Mouse (Mus musculus) megakaryocyte, embryonic 14.5 days (primary cell): ENCODE results near the gene 1700003H04Rik. TPM values are rescaled to one million over a fixed set of nuclear protein-coding genes. Genes with fewer than 3 reads are reported as not detected.

Experiments used
- H3K27me3 ChIP-seq: replicated peaks from 2 replicates; pipeline ENCODE3; 2012; ENCODE audit warnings: inconsistent platforms
- H3K36me3 ChIP-seq: replicated peaks from 2 replicates; pipeline ENCODE3; 2012; ENCODE audit warnings: low read length, inconsistent platforms, mixed read lengths
- H3K4me1 ChIP-seq: 2 replicates; pipeline ENCODE4 v1.6.1; 2012; ENCODE audit warnings: inconsistent platforms
- H3K4me3 ChIP-seq: replicated peaks from 2 replicates; pipeline ENCODE3; 2012; ENCODE audit warnings: moderate library complexity, mild to moderate bottlenecking, inconsistent platforms
- H3K9me3 ChIP-seq: 2 replicates; pipeline ENCODE4 v1.6.1; 2012; ENCODE audit warnings: inconsistent platforms
- FLI1 ChIP-seq: IDR thresholded peaks from 2 replicates; pipeline ENCODE4 v1.6.1; 2012; ENCODE audit warnings: low read length, inconsistent platforms, mixed read lengths
- GATA1 ChIP-seq: IDR thresholded peaks from 3 replicates; pipeline ENCODE4 v1.6.1; 2012; ENCODE audit warnings: mixed read lengths, low read length, inconsistent platforms, borderline replicate concordance
- polyA plus RNA-seq: library from polyadenylated mRNA; stranded (reverse); fragments of >175 nt; gene quantifications from 2 replicates; pipeline ENCODE4 v1.2.3, GENCODE M21; 2012; ENCODE audit warnings: low replicate concordance; ENCODE audit not compliant: insufficient read depth

Gene 1700003H04Rik
- not detected in 2 replicates for polyA plus RNA-seq

DNA sequence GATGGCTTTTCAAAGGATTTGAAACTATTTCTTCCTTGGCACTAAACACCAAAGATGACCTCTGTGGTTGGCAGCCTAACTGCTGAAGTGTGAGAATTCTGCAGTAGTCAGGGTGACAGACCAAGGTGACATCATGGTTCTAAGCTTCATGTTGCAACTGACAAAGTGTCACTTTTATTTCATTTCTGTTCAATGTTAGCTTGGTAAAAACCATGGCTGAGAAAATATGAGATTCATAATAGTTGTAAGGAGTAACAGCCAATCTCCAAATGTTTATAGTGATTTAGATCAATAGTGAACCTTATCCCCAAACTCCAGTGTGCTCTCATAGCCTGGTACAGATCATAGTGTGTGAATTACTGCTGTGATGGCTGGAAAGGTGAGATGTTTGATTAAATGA is at the start of gene 1700003H04Rik:
TSS of gene 1700003H04Rik (minus strand) at position 101 of the 400 bp plus-strand sequence.
- 0 out of 2 replicates have a peak, but pooled peaks cover 2% of the 10 kb centered on the region for H3K9me3 ChIP-seq
- no peak within 1 kb of the TSS for H3K4me3 ChIP-seq
- H3K4me1 ChIP-seq: no peaks in the 10 kb centered on the region
- H3K27me3 ChIP-seq: no peaks in the 10 kb centered on the region
- no peak for TF ChIP-seq FLI1
- TF ChIP-seq GATA1: no peak
- H3K36me3 ChIP-seq: no peaks in the 10 kb centered on the region

- Histone ChIP-seq H3K4me1 (no peaks in the 10 kb centered on the region), H3K27me3 (no peaks in the 10 kb centered on the region), H3K4me3 (no peak overlapping the region), H3K36me3 (no peaks in the 10 kb centered on the region), H3K9me3 (no peaks in the 10 kb centered on the region)
- no peak for TF ChIP-seq GATA1
- no peak for TF ChIP-seq FLI1
Observed at GRCm38 (mm10) chr3:124623031-124623430, 42.1 kb upstream of the 1700003H04Rik start.

DNA sequence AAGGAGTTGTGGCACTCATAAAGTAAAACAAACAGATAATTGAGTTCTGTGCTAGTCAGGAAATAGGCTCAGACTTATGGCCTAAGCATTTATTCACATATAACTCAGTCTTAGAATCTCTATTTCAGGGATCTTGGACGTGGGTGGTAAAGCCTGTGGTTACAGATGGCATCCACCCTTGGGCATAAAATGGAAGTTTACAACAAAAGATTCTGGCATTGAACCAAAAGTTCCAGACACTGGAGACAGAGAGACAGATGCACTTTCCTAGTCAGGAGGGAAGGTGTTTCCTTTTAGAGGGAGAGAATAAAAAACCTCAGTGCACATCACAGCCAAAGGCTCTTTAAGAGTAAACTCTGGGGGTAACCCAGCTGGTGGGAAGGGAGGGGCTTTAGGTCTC is 32.4 kb upstream of the 1700003H04Rik start:
- no peak overlapping the region for H3K4me3 ChIP-seq
- H3K27me3 ChIP-seq: no peaks in the 10 kb centered on the region
- TF ChIP-seq FLI1 (no peak), GATA1 (no peak)
- H3K36me3 ChIP-seq: no peaks in the 10 kb centered on the region
- H3K9me3 ChIP-seq: peaks cover 3% of the 10 kb centered on the region
- no peaks in the 10 kb centered on the region for H3K4me1 ChIP-seq

GRCm38 (mm10) chr3:124609956-124610355 is 29.1 kb upstream of the 1700003H04Rik start:
- Histone ChIP-seq H3K36me3 (no peaks in the 10 kb centered on the region), H3K4me1 (no peaks in the 10 kb centered on the region), H3K27me3 (no peaks in the 10 kb centered on the region), H3K4me3 (no peak overlapping the region), H3K9me3 (peaks cover 3% of the 10 kb centered on the region)
- TF ChIP-seq FLI1 (no peak), GATA1 (no peak)

- no peak overlapping the region for H3K4me3 ChIP-seq
- peaks cover 3% of the 10 kb centered on the region for H3K9me3 ChIP-seq
- no peak for TF ChIP-seq FLI1
- no peaks in the 10 kb centered on the region for H3K4me1 ChIP-seq
- H3K36me3 ChIP-seq: no peaks in the 10 kb centered on the region
- H3K27me3 ChIP-seq: no peaks in the 10 kb centered on the region
Observed at GRCm38 (mm10) chr3:124606021-124606517, 25.2 kb upstream of the 1700003H04Rik start.

DNA sequence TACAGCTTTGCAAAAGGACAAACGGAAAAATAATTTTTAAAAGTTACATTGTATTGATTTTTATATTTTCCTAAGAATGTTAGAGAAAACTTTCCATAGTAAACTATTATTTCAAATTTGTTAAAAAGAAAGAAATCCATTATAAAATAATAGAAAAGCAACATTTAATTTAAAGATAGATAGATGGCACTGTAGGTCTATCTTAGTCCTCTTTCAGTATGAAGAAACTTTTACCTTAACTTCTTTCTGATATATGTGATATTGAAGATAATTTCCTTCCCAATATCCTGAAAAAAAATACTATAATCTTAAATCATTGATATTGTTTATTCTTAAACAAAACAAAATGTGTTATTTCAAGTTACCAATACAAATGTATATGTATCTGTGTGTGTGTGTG is 24.6 kb upstream of the 1700003H04Rik start:
- no peak for TF ChIP-seq FLI1
- H3K36me3 ChIP-seq: no peaks in the 10 kb centered on the region
- H3K9me3 ChIP-seq: peaks cover 3% of the 10 kb centered on the region
- no peaks in the 10 kb centered on the region for H3K27me3 ChIP-seq
- H3K4me1 ChIP-seq: no peaks in the 10 kb centered on the region
- no peak overlapping the region for H3K4me3 ChIP-seq

DNA sequence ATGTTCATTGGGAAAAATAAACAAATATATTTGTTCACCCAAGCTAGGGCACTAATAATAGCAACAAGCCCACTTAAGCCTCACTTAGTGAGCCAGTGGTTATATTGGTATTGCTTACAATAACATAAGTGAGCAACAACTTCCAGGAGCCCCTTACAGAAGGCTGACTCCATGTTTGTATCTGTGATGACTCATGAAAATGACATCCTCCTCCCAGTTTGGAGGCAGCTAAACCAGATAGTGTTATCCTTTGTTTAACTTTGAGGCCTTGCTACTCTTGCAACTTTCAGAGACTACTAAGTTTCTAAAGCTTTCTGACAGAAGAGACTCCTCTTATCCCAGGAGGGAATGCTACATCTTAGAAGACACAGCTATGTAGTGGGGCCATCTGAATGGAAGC is 16.9 kb upstream of the 1700003H04Rik start:
- Histone ChIP-seq H3K4me1 (no peaks in the 10 kb centered on the region), H3K36me3 (no peaks in the 10 kb centered on the region), H3K4me3 (no peak overlapping the region), H3K9me3 (no peaks in the 10 kb centered on the region), H3K27me3 (no peaks in the 10 kb centered on the region)
- TF ChIP-seq FLI1 (no peak), GATA1 (no peak)

GRCm38 (mm10) chr3:124587534-124587933 is 6.6 kb upstream of the 1700003H04Rik start:
- Histone ChIP-seq H3K36me3 (no peaks in the 10 kb centered on the region), H3K4me1 (no peaks in the 10 kb centered on the region), H3K9me3 (0 out of 2 replicates have a peak, but pooled peaks cover under 1% of the 10 kb centered on the region), H3K27me3 (no peaks in the 10 kb centered on the region), H3K4me3 (no peak overlapping the region)
- no peak for TF ChIP-seq FLI1

DNA sequence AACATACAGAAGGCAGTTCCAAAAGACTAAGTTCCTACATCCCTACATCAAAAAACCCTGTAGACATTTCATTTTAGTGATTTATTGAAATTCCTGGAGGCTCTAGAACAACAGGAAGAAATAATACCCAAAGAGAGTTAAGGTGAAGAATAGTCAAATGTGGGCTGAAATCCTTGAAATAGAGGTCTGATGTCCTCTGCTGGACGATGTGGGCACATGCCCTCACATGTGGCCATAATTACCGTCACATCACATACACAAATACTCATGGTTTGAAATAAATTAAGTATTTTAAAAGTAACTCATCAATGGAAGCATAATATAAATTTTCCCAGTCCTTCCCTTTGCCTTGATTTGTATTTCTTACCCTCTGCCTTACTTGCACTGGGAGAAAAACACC is 4.9 kb upstream of the 1700003H04Rik start:
- TF ChIP-seq FLI1: no peak
- no peaks in the 10 kb centered on the region for H3K4me1 ChIP-seq
- H3K9me3 ChIP-seq: 0 out of 2 replicates have a peak, but pooled peaks cover 2% of the 10 kb centered on the region
- no peaks in the 10 kb centered on the region for H3K36me3 ChIP-seq
- no peaks in the 10 kb centered on the region for H3K27me3 ChIP-seq
- H3K4me3 ChIP-seq: no peak overlapping the region

GRCm38 (mm10) chr3:124557317-124557716 is 23.6 kb downstream of the 1700003H04Rik start:
- Histone ChIP-seq H3K9me3 (no peaks in the 10 kb centered on the region), H3K4me3 (no peak overlapping the region), H3K36me3 (no peaks in the 10 kb centered on the region), H3K4me1 (no peaks in the 10 kb centered on the region), H3K27me3 (no peaks in the 10 kb centered on the region)
- TF ChIP-seq FLI1 (no peak), GATA1 (no peak)

- H3K27me3 ChIP-seq: no peaks in the 10 kb centered on the region
- no peaks in the 10 kb centered on the region for H3K9me3 ChIP-seq
- no peaks in the 10 kb centered on the region for H3K4me1 ChIP-seq
- TF ChIP-seq FLI1: no peak
- TF ChIP-seq GATA1: no peak
- no peak overlapping the region for H3K4me3 ChIP-seq
- H3K36me3 ChIP-seq: no peaks in the 10 kb centered on the region
Observed at GRCm38 (mm10) chr3:124555963-124556362, 24.9 kb downstream of the 1700003H04Rik start.
